Mouse (Mus musculus) ovary, adult 2 months (tissue): ENCODE measurements around the gene Ms4a3. TPM values are rescaled to one million over a fixed set of nuclear protein-coding genes. Genes with fewer than 3 reads are reported as not detected.

ENCODE experiments used
- polyA plus RNA-seq: library from polyadenylated mRNA; depleted of rRNA; stranded (reverse); fragments of >200 nt; gene quantifications from 2 replicates; pipeline ENCODE4 v1.2.3, GENCODE M21; 2012; rRNA removed

Ms4a3 gene
- polyA plus RNA-seq = not detected in 2 replicates

GRCm38 (mm10) chr19:11640732-11641131 lies at the start of gene Ms4a3:
Gene Ms4a3 (minus strand): TSS chr19:11640851.

GRCm38 (mm10) chr19:11660459-11660858 lies 19.8 kb upstream of the Ms4a3 start, which contains the start of gene Oosp2:
Gene Oosp2 (minus strand): TSS chr19:11660559.

GRCm38 (mm10) chr19:11623551-11623950 lies 17.1 kb downstream of the Ms4a3 start, which contains the start of gene Ms4a2:
Gene Ms4a2 (minus strand): TSS chr19:11623719.

GRCm38 (mm10) chr19:11604603-11605002 lies 36.0 kb downstream of the Ms4a3 start, which contains the start of gene Ms4a6d:
Gene Ms4a6d (minus strand): TSS chr19:11604849.

Other genes starting within 250 kb of the Ms4a3 start
- gene Ms4a4c, start 236.1 kb downstream of the Ms4a3 start, polyA plus RNA-seq = 0.11 and 0.48 TPM in 2 replicates
- 0.46 and 0.55 TPM in 2 replicates for gene Ms4a4b, start 197.3 kb downstream of the Ms4a3 start, polyA plus RNA-seq
- gene Ms4a6c, start 171.5 kb downstream of the Ms4a3 start, polyA plus RNA-seq = 1.8 and 2.4 TPM in 2 replicates
- not detected in 2 replicates for gene Gm8369, start 154.9 kb downstream of the Ms4a3 start, polyA plus RNA-seq
- gene Ms4a6b, start 124.3 kb downstream of the Ms4a3 start, polyA plus RNA-seq = 1.2 and 1.5 TPM in 2 replicates
- 15.2 and 20.3 TPM in 2 replicates for gene Ms4a4d, start 104.0 kb downstream of the Ms4a3 start, polyA plus RNA-seq
- 2.1 and 4.6 TPM in 2 replicates for gene Ms4a6d, start 36.0 kb downstream of the Ms4a3 start, polyA plus RNA-seq
- gene Ms4a2, start 17.1 kb downstream of the Ms4a3 start, polyA plus RNA-seq = not detected in 2 replicates
- gene Oosp2, start 19.7 kb upstream of the Ms4a3 start, polyA plus RNA-seq = 0.24 TPM in 1 of 2 replicates, not detected in the other
- gene Oosp1, start 50.3 kb upstream of the Ms4a3 start, polyA plus RNA-seq = 5.1 and 6.0 TPM in 2 replicates
- gene Oosp3, start 56.2 kb upstream of the Ms4a3 start, polyA plus RNA-seq = 1.6 and 2.0 TPM in 2 replicates
- 0.10 and 0.12 TPM in 2 replicates for gene Gif, start 106.7 kb upstream of the Ms4a3 start, polyA plus RNA-seq
- 6.4 and 6.7 TPM in 2 replicates for gene Mrpl16, start 129.5 kb upstream of the Ms4a3 start, polyA plus RNA-seq
- 6.7 and 8.5 TPM in 2 replicates for gene Stx3, start 178.6 kb upstream of the Ms4a3 start, polyA plus RNA-seq
- gene Olfr1417, start 198.4 kb upstream of the Ms4a3 start, polyA plus RNA-seq = not detected in 2 replicates
- gene Olfr1418, start 220.2 kb upstream of the Ms4a3 start, polyA plus RNA-seq = not detected in 2 replicates
- gene Olfr1419, start 234.3 kb upstream of the Ms4a3 start, polyA plus RNA-seq = not detected in 2 replicates
- not detected in 2 replicates for gene Olfr1420, start 245.7 kb upstream of the Ms4a3 start, polyA plus RNA-seq